Mouse (Mus musculus) layer of hippocampus, adult 11-12 months (tissue): ENCODE results near the gene Clca4a.
"Not testable (repeated sequence)": the region's sequence is repeated elsewhere in the genome, so short reads cannot be mapped to it uniquely, and the experiment has no call there.

Experiments used
- DNase-seq: peaks from one replicate; pipeline ENCODE4 v3.0.0; 2022; ENCODE audit warnings: low spot score

The Clca4a gene

GRCm38 (mm10) chr3:144974945-144975344 lies at the start of gene Clca4a:
Clca4a (minus strand) TSS chr3:144975045.
- no peak for DNase-seq

- DNase-seq: no peak
These were observed 43.0 kb upstream of the Clca4a start for GRCm38 (mm10) chr3:145017807-145018206.

- DNase-seq: no peak
These were observed 29.6 kb upstream of the Clca4a start for GRCm38 (mm10) chr3:145004422-145004821.

- no peak for DNase-seq
These were observed 26.1 kb upstream of the Clca4a start for GRCm38 (mm10) chr3:145000912-145001311.

GRCm38 (mm10) chr3:144993055-144993454 lies 18.2 kb upstream of the Clca4a start:
- DNase-seq: no peak

GRCm38 (mm10) chr3:144992618-144993017 lies 17.8 kb upstream of the Clca4a start:
- no peak for DNase-seq

GRCm38 (mm10) chr3:144985890-144986289 lies 11.0 kb upstream of the Clca4a start:
- no peak for DNase-seq

GRCm38 (mm10) chr3:144980551-144980950 lies 5.7 kb upstream of the Clca4a start:
- DNase-seq: no peak

GRCm38 (mm10) chr3:144977631-144978030 lies 2.8 kb upstream of the Clca4a start:
- DNase-seq: no peak

- no peak for DNase-seq
These were observed 1.2 kb upstream of the Clca4a start for GRCm38 (mm10) chr3:144976091-144976490.

GRCm38 (mm10) chr3:144971553-144972270 lies 3.1 kb downstream of the Clca4a start:
- DNase-seq: no peak

GRCm38 (mm10) chr3:144969755-144970154 lies 5.1 kb downstream of the Clca4a start:
- DNase-seq: no peak

GRCm38 (mm10) chr3:144966074-144966473 lies 8.8 kb downstream of the Clca4a start:
- no peak for DNase-seq

- no peak for DNase-seq
These were observed 24.0 kb downstream of the Clca4a start for GRCm38 (mm10) chr3:144950829-144951228.

- DNase-seq: not testable (repeated sequence)
These were observed 27.5 kb downstream of the Clca4a start for GRCm38 (mm10) chr3:144947376-144947775.

GRCm38 (mm10) chr3:144933625-144934024 lies 41.2 kb downstream of the Clca4a start:
- not testable (repeated sequence) for DNase-seq

GRCm38 (mm10) chr3:144933011-144933491 lies 41.8 kb downstream of the Clca4a start:
- no peak for DNase-seq

- no peak for DNase-seq
These were observed 42.5 kb downstream of the Clca4a start, which contains the start of gene Clca4b for GRCm38 (mm10) chr3:144932335-144932734. Clca4b (minus strand) TSS chr3:144932529.

- DNase-seq: no peak
These were observed 60.8 kb downstream of the Clca4a start for GRCm38 (mm10) chr3:144914014-144914413.
